Mouse (Mus musculus): Measurements from ENCODE around the gene Col6a6.

The Col6a6 gene

GRCm38 (mm10) chr9:105697764-105698396 is 130.1 kb downstream of the Col6a6 start:
- ChIA-PET POLR2A (no interaction called here), CTCF (interaction anchor here in 2 of 4 experiments (0.5 to 0.6 kb wide), 2 partner anchors 168 to 444 kb away, joined by 4 to 5 read pairs; no protein-coding TSS in a partner anchor)

- POLR2A ChIA-PET = interaction anchor here in 1 of 4 experiments (0.5 kb wide), 1 partner anchor 108 kb away, joined by 3 read pairs; no protein-coding TSS in a partner anchor
Observed at GRCm38 (mm10) chr9:105696818-105697564, 131.0 kb downstream of the Col6a6 start.

GRCm38 (mm10) chr9:105693854-105694253 is 134.1 kb downstream of the Col6a6 start:
- POLR2A ChIA-PET = interaction anchor here in 1 of 4 experiments (1.1 kb wide), 1 partner anchor 13 kb away, joined by 5 read pairs; no protein-coding TSS in a partner anchor
- CTCF ChIA-PET = interaction anchor here (0.5 to 3.1 kb wide), 56 partner anchors 9 to 728 kb away, joined by 3 to 32 read pairs (median 4); partner anchors contain the start of genes Col6a6 (in 1 of the 4) and Glyctk (in 1 of the 4)

More at GRCm38 (mm10) chr9:105696818-105697564, 131.0 kb downstream of the Col6a6 start:
- CTCF ChIA-PET = interaction anchor here in 1 of 4 experiments (0.5 kb wide), 1 partner anchor 167 kb away, joined by 5 read pairs; no protein-coding TSS in a partner anchor

- POLR2A ChIA-PET = interaction anchor here in 1 of 4 experiments (0.5 kb wide), 1 partner anchor 557 kb away, joined by 3 read pairs; no protein-coding TSS in a partner anchor
- CTCF ChIA-PET = interaction anchor here (0.5 to 3.1 kb wide), 25 partner anchors 9 to 464 kb away, joined by 3 to 32 read pairs (median 5); partner anchors contain the start of genes Col6a6 (in 1 of the 4) and Glyctk (in 1 of the 4)
Observed at GRCm38 (mm10) chr9:105693056-105693455, 134.9 kb downstream of the Col6a6 start.

- ChIA-PET POLR2A (interaction anchor here in 2 of 4 experiments (0.5 to 0.6 kb wide), 2 partner anchors 34 to 556 kb away, joined by 3 read pairs; no protein-coding TSS in a partner anchor), CTCF (interaction anchor here in 3 of 4 experiments (0.5 to 3.1 kb wide), 11 partner anchors 9 to 420 kb away, joined by 3 to 32 read pairs (median 4); no protein-coding TSS in a partner anchor)
Observed at GRCm38 (mm10) chr9:105692472-105692871, 135.5 kb downstream of the Col6a6 start.

- POLR2A ChIA-PET = no interaction called here
- CTCF ChIA-PET = interaction anchor here in 2 of 4 experiments (0.6 to 1.9 kb wide), 2 partner anchors 168 to 513 kb away, joined by 3 to 5 read pairs; no protein-coding TSS in a partner anchor
Observed at GRCm38 (mm10) chr9:105689485-105689884, 138.5 kb downstream of the Col6a6 start.

- CTCF ChIA-PET = interaction anchor here in 1 of 4 experiments (3.7 kb wide), 1 partner anchor 9 kb away, joined by 16 read pairs; no protein-coding TSS in a partner anchor
- POLR2A ChIA-PET = interaction anchor here in 1 of 4 experiments (0.8 kb wide), 1 partner anchor 10 kb away, joined by 3 read pairs; no protein-coding TSS in a partner anchor
Observed at GRCm38 (mm10) chr9:105684549-105685165, 143.3 kb downstream of the Col6a6 start.

- ChIA-PET POLR2A (interaction anchor here in 2 of 4 experiments (0.6 to 1.1 kb wide), 4 partner anchors 12 to 234 kb away, joined by 3 to 5 read pairs (median 4); no protein-coding TSS in a partner anchor), CTCF (no interaction called here)
Observed at GRCm38 (mm10) chr9:105681386-105681785, 146.6 kb downstream of the Col6a6 start.

- ChIA-PET CTCF (interaction anchor here in 1 of 4 experiments (1.2 kb wide), 1 partner anchor 18 kb away, joined by 4 read pairs; no protein-coding TSS in a partner anchor), POLR2A (interaction anchor here in 2 of 4 experiments (0.5 to 1.0 kb wide), 4 partner anchors 10 to 192 kb away, joined by 3 to 5 read pairs (median 4); no protein-coding TSS in a partner anchor)
Observed at GRCm38 (mm10) chr9:105675941-105676340, 152.0 kb downstream of the Col6a6 start.

GRCm38 (mm10) chr9:105672032-105672431 is 155.9 kb downstream of the Col6a6 start:
- ChIA-PET POLR2A (interaction anchor here in 1 of 4 experiments (1.2 kb wide), 1 partner anchor 11 kb away, joined by 3 read pairs; no protein-coding TSS in a partner anchor), CTCF (no interaction called here)

GRCm38 (mm10) chr9:105670916-105671315 is 157.0 kb downstream of the Col6a6 start:
- ChIA-PET CTCF (interaction anchor here in 1 of 4 experiments (0.6 kb wide), 1 partner anchor 447 kb away, joined by 3 read pairs; no protein-coding TSS in a partner anchor), POLR2A (interaction anchor here in 2 of 4 experiments (1.2 to 1.4 kb wide), 3 partner anchors 10 to 176 kb away, joined by 3 read pairs; no protein-coding TSS in a partner anchor)

GRCm38 (mm10) chr9:105665269-105665668 is 162.7 kb downstream of the Col6a6 start:
- POLR2A ChIA-PET = interaction anchor here in 3 of 4 experiments (0.5 to 1.7 kb wide), 7 partner anchors 9 to 141 kb away, joined by 3 to 5 read pairs (median 3); no protein-coding TSS in a partner anchor

GRCm38 (mm10) chr9:105659877-105660276 is 168.1 kb downstream of the Col6a6 start:
- ChIA-PET CTCF (no interaction called here), POLR2A (interaction anchor here in 2 of 4 experiments (0.6 to 1.4 kb wide), 4 partner anchors 9 to 405 kb away, joined by 3 to 5 read pairs (median 4); no protein-coding TSS in a partner anchor)

More at GRCm38 (mm10) chr9:105665269-105665668, 162.7 kb downstream of the Col6a6 start:
- CTCF ChIA-PET = no interaction called here

- CTCF ChIA-PET = no interaction called here
- POLR2A ChIA-PET = interaction anchor here in 2 of 4 experiments (0.5 to 1.7 kb wide), 3 partner anchors 15 to 69 kb away, joined by 3 to 9 read pairs (median 5); partner anchors contain the start of gene Pik3r4 (in 1 of the 2)
Observed at GRCm38 (mm10) chr9:105658216-105658615, 169.7 kb downstream of the Col6a6 start.

- CTCF ChIA-PET = interaction anchor here in 1 of 4 experiments (0.6 kb wide), 1 partner anchor 24 kb away, joined by 7 read pairs; no protein-coding TSS in a partner anchor
- POLR2A ChIA-PET = interaction anchor here in 2 of 4 experiments (0.6 to 2.1 kb wide), 11 partner anchors 8 to 1084 kb away, joined by 3 to 6 read pairs (median 3); partner anchors contain the start of gene Pik3r4 (in 1 of the 2)
Observed at GRCm38 (mm10) chr9:105656189-105656588, 171.8 kb downstream of the Col6a6 start.

- POLR2A ChIA-PET = interaction anchor here in 3 of 4 experiments (0.6 to 3.2 kb wide), 12 partner anchors 9 to 236 kb away, joined by 3 to 9 read pairs (median 3); no protein-coding TSS in a partner anchor
- CTCF ChIA-PET = interaction anchor here in 2 of 4 experiments (1.6 to 1.8 kb wide), 2 partner anchors 25 to 26 kb away, joined by 4 to 6 read pairs; no protein-coding TSS in a partner anchor
Observed at GRCm38 (mm10) chr9:105642460-105643371, 185.2 kb downstream of the Col6a6 start, which contains the start of gene Pik3r4. Gene Pik3r4 (plus strand): TSS chr9:105642978.

Measured in embryonic stem cell, embryonic (primary cell).